Mouse (Mus musculus) forebrain, embryonic 11.5 days (tissue): ENCODE results near the gene Ush1g. TPM values are rescaled to one million over a fixed set of nuclear protein-coding genes. Genes with fewer than 3 reads are reported as not detected.

Source experiments
- ATAC-seq: fragments of 200-750 bp; cut with Nextera tagmentation; replicated peaks from 2 replicates; pipeline ENCODE4 v1.8.0; 2017; ENCODE audit warnings: moderate TSS enrichment; ENCODE audit not compliant: low FRiP score
- DNase-seq: peaks from one replicate; pipeline ENCODE4 v3.0.0-alpha.2; 2017; ENCODE audit warnings: low spot score
- H3K27ac ChIP-seq: fragments of 300-500 bp; sonication (generic); 2 replicates; pipeline ENCODE4 v1.5.1; 2014; ENCODE audit warnings: low read depth, low read length
- H3K27me3 ChIP-seq: fragments of 300-500 bp; sonication (generic); 2 replicates; pipeline ENCODE4 v1.6.1; 2014; ENCODE audit warnings: mild to moderate bottlenecking, low read length, mixed read lengths; ENCODE audit not compliant: control insufficient read depth, insufficient read depth
- H3K36me3 ChIP-seq: fragments of 300-500 bp; sonication (generic); 2 replicates; pipeline ENCODE4 v1.6.1; 2014; ENCODE audit warnings: mild to moderate bottlenecking, low read length, moderate library complexity, mixed read lengths; ENCODE audit not compliant: control insufficient read depth, insufficient read depth
- H3K4me1 ChIP-seq: fragments of 300-500 bp; sonication (generic); replicated peaks from 2 replicates; pipeline ENCODE4 v1.6.1; 2014; ENCODE audit warnings: low read length, mixed read lengths; ENCODE audit not compliant: control insufficient read depth, insufficient read depth
- H3K4me2 ChIP-seq: fragments of 300-500 bp; sonication (generic); 2 replicates; pipeline ENCODE4 v1.6.1; 2014; ENCODE audit warnings: low read depth, mild to moderate bottlenecking, low read length, moderate library complexity, mixed read lengths; ENCODE audit not compliant: severe bottlenecking
- H3K4me3 ChIP-seq: fragments of 300-500 bp; sonication (generic); 2 replicates; pipeline ENCODE4 v1.5.1; 2014; ENCODE audit warnings: low read depth, low read length
- H3K9ac ChIP-seq: fragments of 300-500 bp; sonication (generic); 2 replicates; pipeline ENCODE4 v1.6.1; 2014; ENCODE audit warnings: low read length
- H3K9me3 ChIP-seq: fragments of 300-500 bp; sonication (generic); 2 replicates; pipeline ENCODE4 v1.6.1; 2016; ENCODE audit warnings: low read length, mixed read lengths; ENCODE audit not compliant: control insufficient read depth
- WGBS: fragments of 180-500 bp; shearing (Covaris S2); extraction: QIAGEN DNeasy Blood & Tissue Kit; methylation state at CpG from one replicate; pipeline ENCODE4 v1.1.7; 2014; 5-methylcytosine and 5-hydroxymethylcytosine counted together
- polyA plus RNA-seq: library from polyadenylated mRNA; unstranded; fragments of >200 nt; fragmentation: Nextera tagmentation; extraction: Ambion mirVana; gene quantifications from 2 replicates; pipeline ENCODE4 v1.2.1, GENCODE M21; 2014

Gene Ush1g
- polyA plus RNA-seq, 1 experiment from 2014 or later, result not detected

GRCm38 (mm10) chr11:115267958-115268357, 53.9 kb downstream of the Ush1g start:
- H3K9ac ChIP-seq, result no peak overlapping the region
- no peaks in the 10 kb centered on the region for H3K9me3 ChIP-seq
- no peak overlapping the region for H3K27ac ChIP-seq
- no peaks in the 10 kb centered on the region for H3K36me3 ChIP-seq
- WGBS, result 82% methylated on average over 11 of the region's 11 CpGs
- ATAC-seq, result no peak
- no peak overlapping the region for H3K4me2 ChIP-seq
- H3K27me3 ChIP-seq, result peaks cover 54% of the 10 kb centered on the region
- peaks cover 18% of the 10 kb centered on the region for H3K4me1 ChIP-seq
- DNase-seq, result no peak
- H3K4me3 ChIP-seq, result no peak overlapping the region

- Histone ChIP-seq H3K4me3 (peak within 1 kb of the TSS; percentile 28), H3K9me3 (no peaks in the 10 kb centered on the region), H3K9ac (0 out of 2 replicates have a peak within 1 kb of the TSS, but pooled peaks have one; percentile 6), H3K4me1 (peaks cover 18% of the 10 kb centered on the region), H3K4me2 (peak within 1 kb of the TSS; percentile 46), H3K27me3 (peaks cover 56% of the 10 kb centered on the region), H3K36me3 (no peaks in the 10 kb centered on the region), H3K27ac (no peak within 1 kb of the TSS)
- ATAC-seq (no peak), DNase-seq (no peak)
- 6% methylated on average over 48 of the region's 50 CpGs for WGBS
These were observed 54.6 kb downstream of the Ush1g start, which contains the start of gene Grin2c for GRCm38 (mm10) chr11:115267061-115267883. Grin2c (minus strand) TSS chr11:115267243.

- under 1% methylated on average over 16 of the region's 22 CpGs for WGBS
- Histone ChIP-seq H3K4me2 (peak overlapping the region; percentile 46), H3K9ac (no peak overlapping the region), H3K27ac (no peak overlapping the region), H3K4me3 (peak overlapping the region; percentile 28; the same call in 1 of the 2 replicates), H3K9me3 (no peaks in the 10 kb centered on the region), H3K27me3 (peaks cover 58% of the 10 kb centered on the region), H3K4me1 (peaks cover 18% of the 10 kb centered on the region), H3K36me3 (no peaks in the 10 kb centered on the region)
- DNase-seq, result no peak
- no peak for ATAC-seq
These were observed 55.5 kb downstream of the Ush1g start for GRCm38 (mm10) chr11:115266400-115266778.

- DNase-seq (no peak), ATAC-seq (no peak)
- no peak overlapping the region for H3K9ac ChIP-seq
- no peaks in the 10 kb centered on the region for H3K9me3 ChIP-seq
- no peak overlapping the region for H3K27ac ChIP-seq
- 4% methylated on average over 20 of the region's 20 CpGs for WGBS
- no peaks in the 10 kb centered on the region for H3K36me3 ChIP-seq
- peaks cover 59% of the 10 kb centered on the region for H3K27me3 ChIP-seq
- H3K4me1 ChIP-seq, result peaks cover 18% of the 10 kb centered on the region
- H3K4me3 ChIP-seq, result no peak overlapping the region
- H3K4me2 ChIP-seq, result no peak overlapping the region
These were observed 56.0 kb downstream of the Ush1g start for GRCm38 (mm10) chr11:115265771-115266399.

Other genes with a start within 250 kb of the Ush1g start
- 0.83 and 0.98 TPM in 2 replicates for gene Rab37, start 230.6 kb downstream of the Ush1g start, polyA plus RNA-seq
- not detected in 2 replicates for gene Cd300lf, start 188.0 kb downstream of the Ush1g start, polyA plus RNA-seq
- 34.3 and 35.2 TPM in 2 replicates for gene Slc9a3r1, start 158.7 kb downstream of the Ush1g start, polyA plus RNA-seq
- gene Tmem104, start 134.6 kb downstream of the Ush1g start, polyA plus RNA-seq, result 8.8 and 9.2 TPM in 2 replicates
- 13.8 and 16.0 TPM in 2 replicates for gene Nat9, start 134.2 kb downstream of the Ush1g start, polyA plus RNA-seq
- gene Grin2c, start 54.8 kb downstream of the Ush1g start, polyA plus RNA-seq, result 0.12 TPM in 1 of 2 replicates, not detected in the other
- 13.8 and 15.6 TPM in 2 replicates for gene Fdxr, start 45.0 kb downstream of the Ush1g start, polyA plus RNA-seq
- gene Fads6, start 24.4 kb downstream of the Ush1g start, polyA plus RNA-seq, result 0.25 and 0.45 TPM in 2 replicates
- gene Otop2, start 14.9 kb downstream of the Ush1g start, polyA plus RNA-seq, result not detected in 2 replicates
- not detected in 2 replicates for gene Otop3, start 12.7 kb upstream of the Ush1g start, polyA plus RNA-seq
- 22.3 and 26.0 TPM in 2 replicates for gene Hid1, start 45.7 kb upstream of the Ush1g start, polyA plus RNA-seq
- gene Cdr2l, start 59.9 kb upstream of the Ush1g start, polyA plus RNA-seq, result 29.0 and 29.7 TPM in 2 replicates
- gene Mrpl58, start 81.7 kb upstream of the Ush1g start, polyA plus RNA-seq, result 253 and 265 TPM in 2 replicates
- gene Atp5h, start 97.9 kb upstream of the Ush1g start, polyA plus RNA-seq, result 814 TPM in 2 replicates
- 24.5 and 27.1 TPM in 2 replicates for gene Kctd2, start 98.1 kb upstream of the Ush1g start, polyA plus RNA-seq
- 0.16 and 0.23 TPM in 2 replicates for gene Trim80, start 118.5 kb upstream of the Ush1g start, polyA plus RNA-seq
- gene Slc16a5, start 140.4 kb upstream of the Ush1g start, polyA plus RNA-seq, result 0.16 and 0.24 TPM in 2 replicates
- 8.9 and 9.7 TPM in 2 replicates for gene Armc7, start 153.6 kb upstream of the Ush1g start, polyA plus RNA-seq
- gene Nt5c, start 169.8 kb upstream of the Ush1g start, polyA plus RNA-seq, result 72.6 and 78.5 TPM in 2 replicates
- gene Jpt1, start 192.3 kb upstream of the Ush1g start, polyA plus RNA-seq, result 961 and 989 TPM in 2 replicates
- gene Sumo2, start 214.2 kb upstream of the Ush1g start, polyA plus RNA-seq, result 1,384 and 1,509 TPM in 2 replicates
- 236 and 245 TPM in 2 replicates for gene Nup85, start 242.4 kb upstream of the Ush1g start, polyA plus RNA-seq